Mouse (Mus musculus) embryonic stem cell, embryonic (primary cell): ENCODE data around the gene Ccdc180.

Experiments
- CTCF ChIA-PET, 4 experiments: fragments of 300-600 bp in 2 of 4; fragments of 350-600 bp in 2 of 4; sonication (Branson Sonifier 250); formaldehyde crosslinking; loops; one replicate each; lab custom pipeline; 2022; ENCODE audit warnings: inconsistent platforms in 2 of 4; lab: Charles Lee
- POLR2A ChIA-PET, 4 experiments: fragments of 300-600 bp in 2 of 4; fragments of 350-600 bp in 2 of 4; sonication (Branson Sonifier 250); formaldehyde crosslinking; loops; one replicate each; lab custom pipeline; 2022; ENCODE audit warnings: antibody characterized with exemption in 4 of 4, inconsistent platforms in 1 of 4; lab: Charles Lee

Ccdc180 gene

DNA sequence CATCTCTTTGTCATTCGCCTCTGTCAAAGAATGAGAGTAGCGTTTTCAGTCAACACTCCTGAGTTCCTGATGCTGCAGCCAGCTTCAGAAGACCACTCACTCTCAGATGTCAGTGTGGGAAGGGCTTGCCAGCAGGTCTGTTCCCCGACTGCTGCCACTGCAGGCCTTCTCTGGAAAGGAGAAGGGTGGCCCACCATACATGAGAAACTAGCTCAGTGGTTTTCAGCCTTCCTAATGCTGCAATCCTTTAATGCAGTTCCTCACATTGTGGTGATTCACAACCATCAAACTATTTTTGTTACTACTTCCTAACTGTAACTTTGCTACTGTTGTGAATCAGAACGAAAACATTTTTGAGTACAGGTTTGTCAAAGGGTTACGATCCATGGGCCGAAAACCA, 616 bp upstream of the Ccdc180 start:
- CTCF ChIA-PET = interaction anchor here in 2 of 4 experiments (0.7 kb wide), 2 partner anchors 23 to 217 kb away, joined by 3 to 5 read pairs; no protein-coding TSS in a partner anchor
- POLR2A ChIA-PET = interaction anchor here in 1 of 4 experiments (1.1 kb wide), 1 partner anchor 13 kb away, joined by 3 read pairs; no protein-coding TSS in a partner anchor

DNA sequence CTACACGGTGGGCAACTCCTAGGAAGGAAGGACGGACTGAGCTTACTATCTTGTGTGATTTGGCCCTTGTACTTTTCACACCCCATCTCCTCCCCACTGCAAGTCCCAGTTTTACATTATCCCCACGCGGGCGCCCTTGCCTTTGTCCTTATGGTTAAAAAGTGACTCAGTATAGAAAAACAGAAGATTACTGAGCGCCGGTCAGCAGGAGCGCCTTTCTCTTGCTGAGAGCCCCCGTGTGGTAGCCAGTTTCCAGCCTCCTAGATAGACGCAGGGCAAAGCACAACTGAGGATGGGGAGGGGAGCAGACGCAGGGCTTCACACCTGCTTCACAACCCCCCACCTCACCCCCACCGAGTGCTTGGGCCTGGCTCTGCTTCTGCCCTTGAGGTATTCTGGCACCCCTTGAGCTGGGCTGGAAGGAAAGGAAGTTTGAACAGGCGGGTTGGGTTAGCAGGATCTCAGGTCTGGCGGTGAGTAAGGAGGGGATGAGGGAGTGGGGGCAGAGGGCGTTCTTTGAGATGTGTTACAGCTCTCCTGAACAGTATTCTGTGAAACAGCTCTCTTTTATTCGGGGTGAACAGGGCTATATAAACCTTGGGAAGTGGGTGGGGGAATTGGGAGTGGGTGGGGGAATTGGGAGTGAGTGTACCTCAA, 6.5 kb downstream of the Ccdc180 start:
- ChIA-PET CTCF (interaction anchor here in 2 of 4 experiments (0.5 to 1.6 kb wide), 3 partner anchors 17 to 705 kb away, joined by 3 to 4 read pairs (median 4); partner anchors contain the start of gene Coro2a (in 1 of the 2)), POLR2A (no interaction called here)

DNA sequence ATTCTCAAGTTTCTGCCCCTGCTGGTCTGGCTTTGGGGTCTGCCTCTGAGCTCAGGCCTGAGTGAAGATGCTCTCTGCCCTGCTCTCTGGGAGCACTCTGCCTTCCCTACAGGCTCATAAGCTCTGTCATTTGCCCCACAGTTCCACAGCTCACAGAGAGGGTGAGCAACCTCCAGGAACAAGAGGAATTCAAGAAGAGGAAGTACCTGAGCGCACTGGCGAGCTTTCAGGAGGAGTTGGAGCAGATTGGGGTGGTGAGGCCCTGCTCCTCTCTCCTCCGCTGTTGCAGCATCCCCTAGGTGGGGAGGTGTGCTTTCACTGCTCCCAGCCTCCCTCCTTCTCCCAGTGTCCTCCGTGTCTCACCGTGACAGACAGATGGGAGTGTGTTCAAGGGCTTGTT, 8.3 kb downstream of the Ccdc180 start:
- POLR2A ChIA-PET = interaction anchor here in 1 of 4 experiments (0.6 kb wide), 1 partner anchor 132 kb away, joined by 7 read pairs; no protein-coding TSS in a partner anchor
- CTCF ChIA-PET = interaction anchor here in 2 of 4 experiments (0.5 to 0.6 kb wide), 2 partner anchors 422 to 525 kb away, joined by 3 read pairs; no protein-coding TSS in a partner anchor

GRCm38 (mm10) chr4:45909256-45909655, 19.2 kb downstream of the Ccdc180 start:
- ChIA-PET POLR2A (interaction anchor here in 1 of 4 experiments (0.6 kb wide), 1 partner anchor 26 kb away, joined by 3 read pairs; no protein-coding TSS in a partner anchor), CTCF (no interaction called here)

- ChIA-PET POLR2A (no interaction called here), CTCF (no interaction called here)
Measured at GRCm38 (mm10) chr4:45909924-45910323, 19.8 kb downstream of the Ccdc180 start.

DNA sequence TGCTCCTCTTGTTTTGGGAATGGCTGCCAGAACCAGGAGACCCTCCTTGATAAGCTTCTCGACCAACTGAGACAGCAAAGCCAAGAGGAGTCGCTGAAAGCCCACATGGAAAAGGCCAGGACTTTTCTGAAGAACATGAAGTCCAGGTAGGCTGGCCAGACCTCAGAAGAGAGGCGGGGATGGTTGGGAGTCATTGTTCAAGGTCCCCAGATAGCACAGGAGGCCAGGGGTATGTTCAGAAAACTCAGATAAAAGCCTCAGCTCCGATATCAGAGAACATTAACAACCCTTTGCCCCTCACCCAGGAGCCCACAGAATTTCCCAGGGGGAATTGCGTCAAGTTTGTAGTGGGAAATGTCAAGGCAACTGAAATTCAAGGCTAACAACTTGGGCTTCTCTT, 21.2 kb downstream of the Ccdc180 start:
- ChIA-PET CTCF (no interaction called here), POLR2A (no interaction called here)

DNA sequence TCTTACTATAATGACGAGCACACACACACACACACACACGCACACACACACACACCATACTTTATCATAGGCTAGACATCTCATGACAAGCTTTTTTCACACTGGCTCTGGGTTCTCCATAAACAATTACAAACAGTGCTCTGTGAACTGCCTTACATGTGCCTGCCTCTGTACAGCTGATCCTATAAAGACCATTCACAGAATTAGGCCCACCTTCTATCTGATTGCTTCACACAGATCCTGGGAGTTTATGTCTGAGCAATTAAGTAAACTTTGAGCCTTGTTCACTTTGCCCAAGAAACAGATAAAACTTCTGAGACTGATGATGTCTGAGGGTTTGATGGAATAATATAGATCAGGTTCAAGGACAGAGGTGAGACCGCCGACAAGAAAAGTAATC, 21.8 kb downstream of the Ccdc180 start:
- ChIA-PET CTCF (interaction anchor here in 1 of 4 experiments (1.1 kb wide), 1 partner anchor 265 kb away, joined by 3 read pairs; no protein-coding TSS in a partner anchor), POLR2A (no interaction called here)

DNA sequence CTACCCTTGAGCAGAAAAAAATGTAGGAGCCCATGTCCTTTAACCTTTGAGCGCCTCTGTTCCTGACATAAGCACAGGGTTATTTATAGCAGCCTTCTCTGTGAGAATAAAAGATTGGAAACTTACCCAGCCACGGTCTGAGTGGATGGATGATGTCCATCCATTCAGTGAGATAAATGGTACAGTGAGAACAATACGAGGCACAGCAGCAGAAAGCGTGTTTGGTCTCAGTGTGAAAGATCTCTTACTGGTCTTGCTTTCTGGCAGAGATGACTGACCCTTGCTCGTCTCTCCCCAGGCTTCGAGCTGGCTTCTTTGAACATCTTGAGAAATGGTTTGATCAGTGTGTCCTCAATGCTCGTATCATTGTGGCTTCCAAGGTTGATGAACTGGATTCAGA, 27.0 kb downstream of the Ccdc180 start:
- ChIA-PET POLR2A (interaction anchor here in 1 of 4 experiments (0.6 kb wide), 1 partner anchor 717 kb away, joined by 4 read pairs; no protein-coding TSS in a partner anchor), CTCF (no interaction called here)

DNA sequence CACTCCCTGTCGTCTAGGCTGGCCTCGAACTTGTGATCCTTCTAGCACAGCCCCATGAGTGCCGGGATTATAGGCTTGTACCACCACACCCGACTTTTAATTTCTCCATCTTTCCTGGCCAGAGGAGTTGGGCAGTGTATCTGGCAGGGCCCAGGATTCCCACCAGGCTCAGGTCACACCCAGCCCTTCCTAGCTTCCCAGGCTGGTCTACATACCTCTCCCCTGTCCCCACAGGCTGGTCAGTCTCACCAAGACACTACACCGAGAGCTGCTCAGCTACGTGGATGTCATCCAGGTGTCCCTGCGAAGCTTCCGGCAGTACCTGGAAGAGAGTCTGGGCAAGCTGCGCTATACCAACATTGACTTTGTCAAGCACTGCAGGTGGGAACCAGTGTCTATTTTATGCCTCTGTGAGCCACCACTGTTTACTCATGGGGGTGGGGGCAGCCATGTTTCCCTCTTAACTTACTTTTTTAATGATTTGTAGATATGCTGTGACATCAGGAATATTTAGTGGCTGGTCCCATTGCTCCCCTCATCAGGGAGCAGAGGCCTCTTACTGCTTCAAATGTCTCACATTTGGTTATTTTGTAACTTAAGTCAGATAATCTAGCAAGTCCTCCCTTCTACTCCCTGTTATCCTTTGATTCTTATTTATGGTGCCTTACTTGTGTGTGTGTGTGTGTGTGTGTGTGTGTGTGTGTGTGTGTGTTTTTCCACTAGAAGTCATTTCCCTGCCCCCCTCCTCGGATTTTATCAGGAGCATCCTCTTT, 31.7 kb downstream of the Ccdc180 start:
- ChIA-PET POLR2A (interaction anchor here in 1 of 4 experiments (0.6 kb wide), 1 partner anchor 43 kb away, joined by 4 read pairs; no protein-coding TSS in a partner anchor), CTCF (interaction anchor here in 1 of 4 experiments (0.7 kb wide), 1 partner anchor 1430 kb away, joined by 3 read pairs; no protein-coding TSS in a partner anchor)

- ChIA-PET CTCF (interaction anchor here in 1 of 4 experiments (0.6 kb wide), 1 partner anchor 104 kb away, joined by 3 read pairs; no protein-coding TSS in a partner anchor), POLR2A (no interaction called here)
Measured at GRCm38 (mm10) chr4:45924011-45924410, 33.9 kb downstream of the Ccdc180 start.

DNA sequence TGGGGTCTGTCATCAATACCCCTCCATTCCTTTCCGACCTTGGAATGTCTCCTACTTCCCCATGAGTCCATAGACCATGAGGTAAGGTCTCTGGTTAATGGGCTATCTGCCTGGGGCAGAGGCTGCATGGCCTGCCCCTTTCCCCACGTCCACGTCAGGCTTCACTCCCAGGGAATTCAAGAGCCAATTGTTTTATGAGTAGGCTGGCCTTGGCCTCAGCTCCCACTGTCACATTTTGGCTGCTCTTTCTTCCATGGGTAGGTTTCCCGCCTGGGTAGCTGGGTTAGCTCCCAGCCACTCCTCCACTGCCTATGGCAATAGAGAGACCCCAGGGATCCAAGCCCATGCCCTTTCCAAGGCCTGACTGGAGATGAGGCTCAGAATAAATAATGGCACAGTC, 38.5 kb downstream of the Ccdc180 start:
- CTCF ChIA-PET = no interaction called here
- POLR2A ChIA-PET = no interaction called here

DNA sequence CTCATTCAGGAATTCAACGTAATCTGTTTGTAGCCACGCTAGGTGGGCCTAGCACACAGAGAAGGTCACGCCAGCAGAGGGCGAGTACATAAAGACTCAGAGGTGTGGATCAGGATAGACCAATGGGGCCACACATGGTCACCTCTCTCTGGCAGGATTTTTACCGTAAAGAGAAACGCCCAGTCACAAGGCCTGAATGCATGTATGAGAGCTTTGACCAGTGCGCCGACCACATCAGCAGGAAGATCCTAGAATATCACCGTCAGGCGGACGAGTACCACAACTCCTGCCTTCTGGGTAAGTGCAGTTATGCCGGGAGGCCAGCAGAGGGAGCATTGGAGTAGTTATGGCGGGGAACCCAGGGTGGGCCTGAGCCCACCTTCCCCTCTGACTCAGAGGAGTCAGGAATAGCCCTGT, 51.5 kb downstream of the Ccdc180 start:
- POLR2A ChIA-PET = interaction anchor here in 1 of 4 experiments (0.6 kb wide), 1 partner anchor 710 kb away, joined by 4 read pairs; no protein-coding TSS in a partner anchor
- CTCF ChIA-PET = interaction anchor here in 2 of 4 experiments (0.5 to 0.7 kb wide), 2 partner anchors 10 to 111 kb away, joined by 3 to 4 read pairs; no protein-coding TSS in a partner anchor

DNA sequence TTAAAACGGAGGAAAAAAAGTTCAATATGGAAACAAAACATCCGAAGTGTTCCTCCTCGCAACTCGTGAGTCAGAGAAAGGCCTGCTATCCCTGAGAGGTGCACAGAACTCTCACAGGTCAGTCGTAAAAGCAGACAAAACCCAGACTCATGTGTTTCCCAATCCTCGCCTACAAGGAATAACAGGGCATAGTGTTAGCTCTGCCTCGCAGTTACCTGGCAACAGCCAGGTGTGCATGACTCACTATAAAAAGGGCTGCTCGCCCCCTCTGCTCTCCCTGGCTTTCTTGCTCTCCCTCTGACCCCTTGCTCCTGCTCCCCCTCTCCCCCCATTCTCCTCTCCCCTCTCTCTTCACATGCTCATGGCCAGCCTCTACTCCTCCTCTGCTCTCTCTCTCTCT, 57.6 kb downstream of the Ccdc180 start:
- CTCF ChIA-PET = no interaction called here
- POLR2A ChIA-PET = no interaction called here

DNA sequence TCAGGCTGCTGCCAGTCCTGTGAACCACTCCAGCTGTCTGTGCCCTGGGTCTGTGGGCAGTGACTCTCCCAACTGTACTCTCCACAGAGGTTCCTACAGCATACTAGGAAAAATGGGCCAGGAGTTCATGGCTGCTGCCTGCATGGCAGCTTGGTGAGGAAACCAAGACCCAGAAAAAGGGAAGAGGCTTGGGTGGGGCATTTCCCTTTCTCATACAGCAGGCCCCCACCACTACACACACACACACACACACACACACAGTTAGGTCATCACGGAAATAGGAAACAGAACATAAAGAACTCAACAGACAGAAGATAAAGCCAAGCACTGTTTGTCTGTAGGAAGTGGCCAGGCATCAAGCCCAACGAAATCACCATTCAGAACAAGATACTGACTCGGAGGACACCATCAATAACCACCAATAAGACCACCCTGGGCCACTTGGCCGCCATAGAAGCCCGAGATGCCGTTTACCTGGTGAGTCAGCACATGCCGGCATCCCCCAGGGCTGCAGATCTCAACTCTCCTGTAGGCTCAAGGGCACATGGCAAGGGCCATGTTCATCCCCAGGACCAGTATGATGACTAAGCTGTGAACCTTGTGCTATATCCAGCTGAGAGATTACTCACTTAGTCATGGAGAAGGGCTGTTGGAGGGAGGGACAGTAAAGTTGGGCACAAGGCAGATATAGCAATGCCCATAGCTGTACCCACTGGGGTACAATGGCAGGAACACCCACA, 59.2 kb downstream of the Ccdc180 start:
- CTCF ChIA-PET = interaction anchor here in 1 of 4 experiments (0.6 kb wide), 1 partner anchor 328 kb away, joined by 3 read pairs; no protein-coding TSS in a partner anchor
- POLR2A ChIA-PET = no interaction called here

DNA sequence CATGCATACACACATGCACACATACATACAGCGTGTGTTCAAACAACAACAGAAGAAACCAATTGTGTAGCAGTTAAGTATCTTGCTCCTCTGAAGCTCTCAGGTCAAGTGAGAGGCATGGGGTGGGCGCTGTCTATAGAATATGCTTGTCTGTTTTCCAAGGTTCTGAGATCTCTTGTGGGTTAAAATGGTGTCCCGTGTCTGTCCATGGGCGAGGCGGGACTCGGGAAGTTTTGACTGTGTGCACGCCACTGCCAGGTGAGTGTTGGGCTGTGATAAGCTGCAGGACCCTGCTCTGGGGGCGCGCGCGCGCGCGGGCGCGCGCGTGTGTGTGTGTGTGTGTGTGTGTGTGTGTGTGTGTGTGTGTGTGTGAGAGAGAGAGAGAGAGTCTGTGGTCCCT, 61.7 kb downstream of the Ccdc180 start:
- CTCF ChIA-PET = interaction anchor here in 1 of 4 experiments (1.5 kb wide), 1 partner anchor 10 kb away, joined by 4 read pairs; no protein-coding TSS in a partner anchor
- POLR2A ChIA-PET = interaction anchor here in 1 of 4 experiments (0.7 kb wide), 1 partner anchor 524 kb away, joined by 3 read pairs; no protein-coding TSS in a partner anchor

- POLR2A ChIA-PET = interaction anchor here in 1 of 4 experiments (1.1 kb wide), 1 partner anchor 19 kb away, joined by 3 read pairs; no protein-coding TSS in a partner anchor
- CTCF ChIA-PET = no interaction called here
Measured at GRCm38 (mm10) chr4:45953025-45953919, 63.2 kb downstream of the Ccdc180 start.

DNA sequence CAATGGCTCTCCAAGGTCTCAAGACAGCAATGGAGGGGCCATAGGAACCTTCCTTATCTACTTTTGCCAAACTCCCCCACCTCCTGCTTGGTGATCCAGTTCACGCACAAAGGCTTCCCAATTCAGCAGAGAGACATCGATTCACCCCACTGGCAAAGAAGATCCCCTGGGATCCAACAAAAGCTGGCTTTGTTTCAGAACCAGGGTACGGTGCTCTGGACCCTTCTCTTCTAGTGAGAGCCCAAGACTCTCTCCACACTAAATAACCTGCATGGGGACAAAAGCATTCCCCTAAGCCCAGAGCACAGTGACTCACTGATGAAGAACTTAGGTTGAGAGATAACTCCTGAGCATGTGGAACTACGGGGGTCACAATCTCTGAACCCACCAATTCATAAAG, 65.1 kb downstream of the Ccdc180 start:
- POLR2A ChIA-PET = no interaction called here
- CTCF ChIA-PET = no interaction called here
